Mouse (Mus musculus): ENCODE measurements around the gene Fgfbp3. TPM values are rescaled to one million over a fixed set of nuclear protein-coding genes. Genes with fewer than 3 reads are reported as not detected.
"Not testable (repeated sequence)": the region's sequence is repeated elsewhere in the genome, so short reads cannot be mapped to it uniquely, and the experiment has no call there.

Fgfbp3 gene
- polyA plus RNA-seq (2015; fragmentation: Nextera tagmentation; extraction: Ambion mirVana): 0.90 and 0.93 TPM in 2 replicates

DNA sequence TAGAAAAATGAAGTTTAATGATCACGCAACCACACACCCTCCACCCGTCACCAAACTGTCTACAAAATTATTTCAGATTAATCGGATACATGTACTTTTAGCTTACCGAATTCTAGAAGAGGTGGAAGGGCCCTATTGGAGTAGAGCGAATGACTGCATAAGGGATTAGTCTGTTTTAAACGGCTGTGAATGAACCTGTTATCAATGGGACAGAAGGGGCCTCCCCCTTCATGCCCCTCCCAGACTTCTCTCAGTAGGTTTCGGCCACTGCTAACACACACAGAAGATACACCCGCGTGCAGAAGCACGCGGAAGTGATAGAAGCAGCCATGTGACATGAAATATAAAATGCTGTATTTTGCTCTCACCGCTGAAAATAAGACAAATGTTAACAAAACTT lies at the start of gene Fgfbp3:
Fgfbp3 (minus strand) TSS at position 150 of the 400 bp plus-strand sequence.
- WGBS (ENCODE audit: insufficient replicate concordance): 5% methylated on average over 12 of the region's 12 CpGs
- H3K27ac ChIP-seq (replicated peaks): peak within 1 kb of the TSS; percentile 63
- H3K27me3 ChIP-seq: peaks cover 30% of the 10 kb centered on the region
- no peaks in the 10 kb centered on the region for H3K9me3 ChIP-seq (replicated peaks)
- ATAC-seq (ENCODE audit: insufficient read depth): peak; percentile 72; the same call in 1 of the 2 replicates
- peak within 1 kb of the TSS; percentile 56 for H3K9ac ChIP-seq
- H3K4me1 ChIP-seq (replicated peaks): peaks cover 25% of the 10 kb centered on the region
- no peaks in the 10 kb centered on the region for H3K36me3 ChIP-seq (replicated peaks)
- peak within 1 kb of the TSS; percentile 71 for H3K4me3 ChIP-seq (replicated peaks)
- H3K4me2 ChIP-seq: peak within 1 kb of the TSS; percentile 96

DNA sequence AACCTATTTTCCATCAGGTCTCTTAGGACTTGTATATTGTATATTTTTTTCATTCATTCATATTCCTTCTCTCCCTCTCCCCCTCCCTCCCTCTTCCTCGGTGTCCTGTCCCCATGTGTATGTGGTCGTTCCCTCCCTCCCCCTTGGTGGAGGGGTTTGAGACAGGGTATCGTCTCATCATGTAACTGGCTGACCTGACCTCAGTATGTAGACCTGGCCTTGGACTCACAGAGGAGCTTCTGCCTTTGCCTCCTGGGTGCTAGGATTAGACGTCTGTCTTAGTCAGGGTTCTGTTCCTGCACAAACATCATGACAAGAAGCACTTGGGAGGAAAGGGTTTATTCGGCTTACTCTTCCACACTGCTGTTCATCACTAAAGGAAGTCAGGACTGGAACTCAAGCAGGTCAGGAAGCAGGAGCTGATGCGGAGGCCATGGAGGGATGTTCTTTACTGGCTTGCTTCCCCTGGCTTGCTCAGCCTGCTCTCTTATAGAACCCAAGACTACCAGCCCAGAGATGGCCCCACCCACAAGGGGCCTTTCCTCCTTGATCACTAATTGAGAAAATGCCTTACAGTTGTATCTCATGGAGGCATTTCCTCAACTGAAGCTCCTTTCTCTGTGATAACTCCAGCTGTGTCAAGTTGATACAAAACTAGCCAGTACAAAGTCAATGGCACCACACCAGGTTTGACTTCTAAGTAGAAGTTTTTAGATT lies 43.3 kb upstream of the Fgfbp3 start:
- WGBS (ENCODE audit: insufficient replicate concordance): 70% methylated on average over 6 of the region's 6 CpGs
- peaks cover 75% of the 10 kb centered on the region for H3K36me3 ChIP-seq (replicated peaks)
- H3K4me2 ChIP-seq: peak overlapping the region; percentile 25; the same call in 1 of the 2 replicates
- H3K4me3 ChIP-seq (replicated peaks); H3K27ac ChIP-seq (replicated peaks); ATAC-seq (ENCODE audit: insufficient read depth); H3K9me3 ChIP-seq (replicated peaks); H3K9ac ChIP-seq; H3K27me3 ChIP-seq; H3K4me1 ChIP-seq (replicated peaks): not testable (repeated sequence)

DNA sequence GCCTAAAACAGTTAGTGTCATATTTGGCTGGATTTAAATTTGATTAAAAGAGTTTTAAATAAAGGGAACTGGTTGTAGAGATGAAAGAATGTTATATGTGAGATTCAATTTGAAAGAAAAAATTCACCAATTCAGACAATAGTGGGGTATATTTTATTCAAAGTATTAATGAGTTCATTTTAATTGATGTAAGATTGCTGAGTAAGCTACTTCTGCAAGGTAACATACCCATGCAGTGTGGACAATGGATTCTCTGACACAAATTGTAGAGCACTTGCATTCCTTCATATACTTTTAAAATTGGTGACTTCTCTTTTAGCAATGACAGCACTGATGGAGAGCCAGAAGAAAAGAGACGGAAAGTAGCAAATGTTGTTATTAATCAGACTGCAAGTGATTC lies 41.9 kb upstream of the Fgfbp3 start:
- WGBS (ENCODE audit: insufficient replicate concordance): 87% methylated on average over 1 of the region's 1 CpGs
- no peak overlapping the region for H3K4me2 ChIP-seq
- no peak overlapping the region for H3K9ac ChIP-seq
- no peaks in the 10 kb centered on the region for H3K9me3 ChIP-seq (replicated peaks)
- no peak overlapping the region for H3K4me3 ChIP-seq (replicated peaks)
- no peak for ATAC-seq (ENCODE audit: insufficient read depth)
- peaks cover 7% of the 10 kb centered on the region for H3K4me1 ChIP-seq (replicated peaks)
- H3K27me3 ChIP-seq: no peaks in the 10 kb centered on the region
- no peak overlapping the region for H3K27ac ChIP-seq (replicated peaks)
- peaks cover 80% of the 10 kb centered on the region for H3K36me3 ChIP-seq (replicated peaks)

DNA sequence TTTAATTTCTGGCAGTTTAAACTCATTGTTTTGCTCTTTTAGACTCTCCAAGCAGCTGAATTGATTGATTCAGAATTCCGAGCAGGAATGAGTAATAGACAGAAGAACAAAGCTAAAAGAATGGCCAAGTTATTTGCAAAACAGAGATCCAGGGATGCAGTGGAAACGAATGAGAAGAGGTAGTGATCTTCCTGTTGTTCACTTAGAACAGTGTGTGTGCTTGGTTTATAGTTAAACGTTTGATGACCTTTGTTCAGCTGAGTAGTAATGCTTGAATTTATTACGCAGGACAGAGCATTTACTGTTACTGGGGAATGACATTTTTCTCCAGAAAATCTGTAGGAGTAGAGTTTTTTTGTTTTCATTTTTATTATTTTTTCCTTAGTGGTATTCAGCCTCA lies 38.9 kb upstream of the Fgfbp3 start:
- WGBS (ENCODE audit: insufficient replicate concordance): 80% methylated on average over 4 of the region's 4 CpGs
- Histone ChIP-seq H3K27me3 (no peaks in the 10 kb centered on the region), H3K9me3 (replicated peaks) (no peaks in the 10 kb centered on the region), H3K36me3 (replicated peaks) (peaks cover 68% of the 10 kb centered on the region), H3K4me2 (no peak overlapping the region), H3K9ac (no peak overlapping the region), H3K4me1 (replicated peaks) (peaks cover 13% of the 10 kb centered on the region), H3K27ac (replicated peaks) (no peak overlapping the region), H3K4me3 (replicated peaks) (no peak overlapping the region)
- no peak for ATAC-seq (ENCODE audit: insufficient read depth)

DNA sequence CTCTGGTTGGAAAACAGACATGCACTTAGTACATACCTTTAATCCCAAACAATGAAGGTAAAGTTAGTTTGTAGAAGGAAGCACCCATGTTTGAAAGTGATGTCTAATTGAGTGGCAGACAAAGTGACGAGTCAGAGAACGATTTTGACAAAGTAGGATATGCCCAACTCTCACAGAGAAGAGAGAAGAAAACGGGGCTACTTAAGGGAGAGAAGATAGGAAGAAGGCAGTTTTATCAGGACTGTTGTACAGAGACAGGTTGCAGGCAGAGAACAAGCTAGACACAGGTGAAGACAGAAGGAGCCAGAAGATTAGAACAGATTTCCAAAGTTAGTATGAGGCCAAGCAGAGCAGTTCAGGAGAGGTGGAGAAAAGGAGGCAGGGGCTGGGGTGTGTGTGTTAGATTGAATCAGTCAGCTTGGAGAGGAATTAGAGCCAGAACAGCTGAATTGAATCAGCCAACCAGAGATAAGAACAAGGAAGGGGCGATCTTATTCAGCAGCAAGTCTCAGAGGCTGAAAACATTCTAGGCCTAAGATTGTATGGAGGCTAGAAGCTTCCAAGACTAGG lies 34.3 kb upstream of the Fgfbp3 start:
- H3K4me1 ChIP-seq (replicated peaks): peaks cover 24% of the 10 kb centered on the region
- no peak overlapping the region for H3K9ac ChIP-seq
- no peaks in the 10 kb centered on the region for H3K27me3 ChIP-seq
- H3K4me3 ChIP-seq (replicated peaks): no peak overlapping the region
- H3K36me3 ChIP-seq (replicated peaks): peaks cover 50% of the 10 kb centered on the region
- WGBS (ENCODE audit: insufficient replicate concordance): 32% methylated on average over 4 of the region's 4 CpGs
- ATAC-seq (ENCODE audit: insufficient read depth): 0 out of 2 replicates have a peak, but pooled peaks have one; percentile 9
- H3K9me3 ChIP-seq (replicated peaks): no peaks in the 10 kb centered on the region
- H3K4me2 ChIP-seq: no peak overlapping the region
- H3K27ac ChIP-seq (replicated peaks): no peak overlapping the region

DNA sequence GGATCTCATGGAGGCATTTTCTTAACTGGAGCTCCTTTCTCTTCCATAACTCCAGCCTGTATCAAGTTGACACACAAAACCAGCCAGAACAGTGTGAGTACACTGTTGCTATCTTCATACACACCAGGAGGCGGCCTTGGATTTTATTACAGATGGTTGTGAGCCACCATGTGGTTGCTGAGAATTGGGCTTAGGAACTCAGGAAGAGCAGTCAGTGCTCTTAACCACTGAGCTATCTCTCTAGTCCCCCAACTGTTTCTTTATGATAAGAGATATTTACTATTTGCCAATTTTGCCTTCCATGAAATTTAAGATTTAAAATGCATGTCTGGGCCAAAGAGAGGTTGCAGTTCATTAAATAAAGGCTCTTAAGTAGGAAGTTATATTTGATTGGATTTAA lies 20.6 kb upstream of the Fgfbp3 start:
- H3K4me2 ChIP-seq: no peak overlapping the region
- no peaks in the 10 kb centered on the region for H3K27me3 ChIP-seq
- ATAC-seq (ENCODE audit: insufficient read depth): no peak
- no peak overlapping the region for H3K27ac ChIP-seq (replicated peaks)
- peaks cover 7% of the 10 kb centered on the region; the same call in 1 of the 2 replicates for H3K36me3 ChIP-seq (replicated peaks)
- H3K4me3 ChIP-seq (replicated peaks): no peak overlapping the region
- no peak overlapping the region for H3K9ac ChIP-seq
- no peaks in the 10 kb centered on the region for H3K9me3 ChIP-seq (replicated peaks)
- WGBS (ENCODE audit: insufficient replicate concordance): 41% methylated on average over 1 of the region's 1 CpGs
- H3K4me1 ChIP-seq (replicated peaks): peaks cover 23% of the 10 kb centered on the region

DNA sequence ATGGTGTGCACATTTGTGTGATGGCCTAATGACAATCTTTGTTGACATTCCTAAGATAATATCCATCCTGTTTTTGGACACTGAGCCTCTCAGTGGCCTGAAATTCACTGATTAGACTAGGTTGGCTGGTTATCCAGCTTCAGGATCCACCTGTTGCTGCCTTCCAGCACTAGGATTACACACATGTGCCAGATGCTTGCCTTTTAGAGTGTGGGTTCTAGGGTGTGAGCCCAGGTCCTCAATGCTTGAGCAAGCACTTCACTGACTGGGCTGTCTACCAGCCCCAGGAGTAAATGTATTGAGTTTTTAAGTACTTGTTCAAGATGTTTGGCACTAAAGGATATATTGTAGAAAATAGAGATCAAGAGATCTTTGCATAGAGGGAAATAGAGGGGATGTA lies 18.6 kb upstream of the Fgfbp3 start:
- 0 out of 2 replicates have a peak, but pooled peaks cover 3% of the 10 kb centered on the region for H3K36me3 ChIP-seq (replicated peaks)
- no peak for ATAC-seq (ENCODE audit: insufficient read depth)
- peaks cover 27% of the 10 kb centered on the region for H3K4me1 ChIP-seq (replicated peaks)
- H3K27me3 ChIP-seq: no peaks in the 10 kb centered on the region
- no peak overlapping the region for H3K4me3 ChIP-seq (replicated peaks)
- H3K4me2 ChIP-seq: no peak overlapping the region
- H3K9me3 ChIP-seq (replicated peaks): no peaks in the 10 kb centered on the region
- H3K9ac ChIP-seq: no peak overlapping the region
- H3K27ac ChIP-seq (replicated peaks): no peak overlapping the region

DNA sequence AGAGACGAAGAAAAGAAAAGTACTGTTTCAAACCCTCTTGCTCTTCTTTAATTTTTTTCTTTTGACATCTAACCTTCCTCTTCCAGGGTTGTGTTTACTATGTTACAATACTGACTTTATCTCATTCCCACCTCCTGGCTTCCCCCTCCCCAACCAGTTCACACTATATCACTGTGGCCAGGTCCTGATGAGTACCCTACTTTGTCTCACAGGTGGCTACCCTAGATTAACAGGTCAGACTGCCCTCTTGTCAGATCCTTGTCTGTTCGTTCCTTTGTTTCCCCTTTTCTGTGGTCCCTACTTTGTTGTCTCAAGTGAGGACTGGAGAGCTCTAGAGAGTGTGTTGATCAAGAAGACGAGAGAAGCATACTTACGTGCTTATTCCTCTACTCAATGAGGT lies 16.9 kb upstream of the Fgfbp3 start:
- no peaks in the 10 kb centered on the region for H3K9me3 ChIP-seq (replicated peaks)
- 58% methylated on average over 4 of the region's 4 CpGs for WGBS (ENCODE audit: insufficient replicate concordance)
- no peak overlapping the region for H3K9ac ChIP-seq
- ATAC-seq (ENCODE audit: insufficient read depth): no peak
- H3K4me2 ChIP-seq: no peak overlapping the region
- peaks cover 40% of the 10 kb centered on the region for H3K4me1 ChIP-seq (replicated peaks)
- H3K27ac ChIP-seq (replicated peaks): no peak overlapping the region
- H3K4me3 ChIP-seq (replicated peaks): no peak overlapping the region
- 0 out of 2 replicates have a peak, but pooled peaks cover 3% of the 10 kb centered on the region for H3K36me3 ChIP-seq (replicated peaks)
- H3K27me3 ChIP-seq: no peaks in the 10 kb centered on the region

DNA sequence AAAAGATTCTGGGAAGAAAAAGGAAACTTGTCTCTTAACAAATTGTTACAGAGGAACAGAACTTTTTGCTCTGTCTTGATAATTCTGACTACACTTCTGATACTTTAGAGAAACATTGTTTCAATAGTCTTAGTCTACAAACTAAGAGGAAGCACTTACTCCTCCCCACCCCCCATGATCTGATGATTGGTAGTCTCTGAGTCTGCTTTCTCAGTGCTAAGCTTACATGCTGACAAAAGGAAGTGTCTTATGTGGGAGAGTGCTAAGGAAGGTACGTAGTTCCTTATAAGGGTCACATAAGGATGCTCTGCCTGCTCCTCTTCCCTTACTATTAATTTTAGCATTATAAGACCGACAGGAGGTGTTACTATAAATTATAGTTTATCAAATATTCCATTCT lies 13.2 kb upstream of the Fgfbp3 start:
- Histone ChIP-seq H3K4me2 (no peak overlapping the region), H3K4me1 (replicated peaks) (peaks cover 58% of the 10 kb centered on the region), H3K9me3 (replicated peaks) (no peaks in the 10 kb centered on the region), H3K4me3 (replicated peaks) (no peak overlapping the region), H3K27me3 (no peaks in the 10 kb centered on the region), H3K9ac (no peak overlapping the region), H3K27ac (replicated peaks) (no peak overlapping the region; the same call in 1 of the 2 replicates), H3K36me3 (replicated peaks) (0 out of 2 replicates have a peak, but pooled peaks cover 3% of the 10 kb centered on the region)
- ATAC-seq (ENCODE audit: insufficient read depth): no peak
- WGBS (ENCODE audit: insufficient replicate concordance): 45% methylated on average over 2 of the region's 2 CpGs

DNA sequence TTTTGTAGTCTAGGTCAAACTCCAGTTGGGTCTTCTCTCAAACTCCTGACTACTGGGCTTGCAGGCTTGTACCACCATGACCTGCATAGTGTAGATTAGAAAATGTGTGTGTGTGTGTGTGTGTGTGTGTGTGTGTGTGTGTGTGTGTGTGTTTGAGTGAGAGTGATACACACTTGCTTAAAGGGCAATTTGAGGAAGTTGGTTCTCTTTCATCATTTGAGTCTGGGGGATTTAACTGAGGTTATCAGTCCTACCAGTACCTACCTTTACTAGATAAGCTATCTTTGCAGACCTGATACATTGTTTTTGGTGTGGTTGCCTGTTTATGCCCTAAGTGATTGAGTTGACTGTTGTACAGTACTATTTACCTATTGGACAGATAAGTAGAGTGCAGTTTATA lies 12.7 kb upstream of the Fgfbp3 start:
- Histone ChIP-seq H3K36me3 (replicated peaks) (0 out of 2 replicates have a peak, but pooled peaks cover 3% of the 10 kb centered on the region), H3K4me1 (replicated peaks) (peaks cover 60% of the 10 kb centered on the region), H3K9ac (no peak overlapping the region), H3K27me3 (no peaks in the 10 kb centered on the region), H3K27ac (replicated peaks) (no peak overlapping the region), H3K9me3 (replicated peaks) (no peaks in the 10 kb centered on the region), H3K4me2 (no peak overlapping the region; the same call in 1 of the 2 replicates), H3K4me3 (replicated peaks) (no peak overlapping the region)
- ATAC-seq (ENCODE audit: insufficient read depth): peak; percentile 41; the same call in 1 of the 2 replicates

DNA sequence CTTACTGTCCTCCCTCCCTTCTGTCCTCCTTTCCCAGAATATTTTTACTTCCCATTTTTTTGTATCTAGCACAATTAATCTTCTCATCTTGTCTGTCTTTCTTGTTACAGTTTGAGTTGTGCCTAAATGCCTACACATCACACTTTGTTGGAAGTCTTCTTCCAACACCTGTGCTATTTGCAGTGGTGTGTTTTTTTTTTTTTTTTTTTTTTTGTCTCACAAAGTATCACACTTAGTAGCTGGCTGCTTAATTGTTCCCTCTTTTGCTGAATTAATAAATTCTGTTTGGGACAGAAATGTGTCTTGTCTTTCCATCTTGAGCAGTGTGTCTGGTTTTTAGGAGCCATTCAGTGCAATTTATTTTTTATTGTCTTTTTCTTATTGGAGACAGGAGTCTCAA lies 10.4 kb upstream of the Fgfbp3 start:
- no peak overlapping the region for H3K9ac ChIP-seq
- no peak overlapping the region for H3K4me3 ChIP-seq (replicated peaks)
- no peaks in the 10 kb centered on the region for H3K36me3 ChIP-seq (replicated peaks)
- no peaks in the 10 kb centered on the region for H3K9me3 ChIP-seq (replicated peaks)
- H3K27ac ChIP-seq (replicated peaks): peak overlapping the region; percentile 33; the same call in 1 of the 2 replicates
- no peaks in the 10 kb centered on the region for H3K27me3 ChIP-seq
- H3K4me2 ChIP-seq: no peak overlapping the region
- ATAC-seq (ENCODE audit: insufficient read depth): no peak
- peaks cover 60% of the 10 kb centered on the region for H3K4me1 ChIP-seq (replicated peaks)

Data from liver, embryonic 15.5 days (tissue).